Mouse (Mus musculus): ENCODE data around the gene Ccdc28a.

Ccdc28a gene

DNA sequence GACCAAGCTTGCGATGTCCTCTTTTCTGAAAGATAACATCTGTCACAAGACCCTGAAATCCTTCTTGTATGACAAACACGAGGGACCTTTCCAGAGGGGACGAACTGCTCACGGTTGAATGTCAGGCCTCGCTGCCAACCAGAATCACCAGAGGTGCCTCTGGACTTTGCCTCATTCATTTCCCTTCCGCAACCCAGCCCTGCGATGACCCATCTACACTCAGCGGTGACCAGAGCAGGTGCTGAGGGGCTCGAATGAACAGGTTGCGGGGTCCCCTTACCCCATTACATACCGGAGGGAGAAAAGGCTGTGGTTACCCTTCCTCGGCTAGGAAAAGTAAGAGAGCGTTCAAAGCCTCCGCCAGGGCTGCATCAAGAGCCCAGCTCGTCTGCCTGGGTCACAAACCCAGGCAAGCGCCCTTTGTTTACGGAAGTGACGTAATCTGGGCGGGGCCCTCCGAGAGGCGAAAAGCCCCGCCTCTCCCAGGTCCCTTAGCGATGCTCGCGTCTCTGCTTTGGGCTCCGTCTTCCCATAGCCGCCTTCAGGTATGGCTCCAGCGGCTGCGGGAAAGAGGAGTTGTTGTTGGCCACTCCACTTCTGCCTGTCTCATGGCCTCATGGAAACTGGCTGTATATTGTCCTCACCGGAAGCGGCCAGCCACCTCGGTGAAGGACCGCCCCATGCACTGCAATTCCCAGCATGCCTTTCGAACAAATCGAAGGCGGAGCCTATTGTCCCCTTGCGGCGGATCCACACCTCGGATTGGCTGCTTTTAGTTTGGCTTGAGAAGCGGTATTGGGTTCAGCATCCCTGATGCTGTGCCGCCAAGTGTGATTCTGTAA, at the start of gene Ccdc28a:
Gene Ccdc28a (minus strand): TSS at position 439 of the 842 bp plus-strand sequence.
- peak; percentile 96 to 97 for DNase-seq

DNA sequence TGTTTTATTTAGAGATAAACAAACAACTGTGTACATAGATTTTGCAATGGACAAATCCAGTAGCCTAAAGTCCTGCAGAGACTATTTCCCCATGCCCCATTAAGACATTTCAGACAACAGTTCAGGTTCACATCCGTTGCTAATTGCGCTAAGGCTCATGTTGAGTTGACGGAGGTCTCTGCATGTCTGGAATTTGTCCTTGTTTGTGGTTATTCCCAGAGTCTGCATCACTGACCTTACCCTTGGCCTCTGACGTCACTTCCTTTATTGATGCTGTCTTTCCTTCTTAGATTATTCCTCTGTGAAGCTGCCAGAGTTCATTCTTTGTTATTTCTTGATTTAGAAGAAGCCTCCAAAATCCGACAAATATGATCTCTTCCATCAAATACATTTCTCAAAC, 49.2 kb upstream of the Ccdc28a start:
- DNase-seq, result peak in 1 of 2 experiments; percentile 5

DNA sequence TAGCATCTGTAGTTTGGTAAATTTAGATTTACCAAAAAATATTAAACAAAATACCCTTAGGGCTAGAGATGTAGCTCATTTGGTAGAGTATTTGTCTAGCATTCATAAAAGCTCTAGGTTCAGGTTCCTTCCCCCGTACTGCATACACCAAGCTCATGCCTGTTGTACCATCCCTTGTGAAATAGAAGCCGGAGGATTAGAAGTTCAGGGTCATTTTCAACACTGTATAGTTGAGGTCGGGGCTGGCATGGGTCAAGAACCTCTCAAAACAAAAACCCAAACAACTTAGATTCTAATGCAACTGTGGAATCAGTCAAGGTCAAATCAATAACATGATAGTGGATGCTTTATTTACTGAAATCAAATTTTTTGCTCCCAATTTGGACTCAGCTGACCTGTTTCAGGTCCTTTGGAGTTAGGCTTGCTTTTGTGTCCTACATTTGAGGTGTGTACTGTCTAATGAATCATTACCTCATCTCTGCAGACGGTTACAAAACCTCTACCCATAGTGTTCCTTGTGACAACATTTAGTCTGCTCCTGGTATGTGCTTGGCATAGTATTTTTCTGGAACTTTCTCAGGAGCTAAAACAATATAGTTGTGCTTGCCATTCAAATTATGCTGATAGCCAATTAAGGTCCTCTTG, 41.4 kb upstream of the Ccdc28a start:
- DNase-seq, result no peak

DNA sequence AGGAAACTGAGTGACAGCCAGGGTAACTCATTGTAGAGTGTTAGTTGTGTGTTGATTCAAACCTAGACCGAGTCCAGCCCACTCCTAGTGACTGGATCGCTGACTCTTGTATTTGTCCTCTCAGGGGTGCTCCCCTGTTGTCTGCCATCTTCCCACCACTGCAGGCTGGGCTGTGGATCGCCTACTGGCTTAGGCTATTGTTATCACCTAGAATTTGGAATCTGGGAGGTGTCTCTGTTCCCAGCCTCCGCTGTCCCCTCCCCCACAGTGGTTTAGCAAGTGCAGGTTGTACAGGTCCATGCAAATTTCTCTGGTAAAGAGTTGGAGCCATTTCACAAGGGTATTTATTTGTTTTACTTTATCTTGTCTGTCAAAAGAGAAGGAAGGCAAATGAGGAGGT, 16.5 kb upstream of the Ccdc28a start:
- DNase-seq, result no peak

DNA sequence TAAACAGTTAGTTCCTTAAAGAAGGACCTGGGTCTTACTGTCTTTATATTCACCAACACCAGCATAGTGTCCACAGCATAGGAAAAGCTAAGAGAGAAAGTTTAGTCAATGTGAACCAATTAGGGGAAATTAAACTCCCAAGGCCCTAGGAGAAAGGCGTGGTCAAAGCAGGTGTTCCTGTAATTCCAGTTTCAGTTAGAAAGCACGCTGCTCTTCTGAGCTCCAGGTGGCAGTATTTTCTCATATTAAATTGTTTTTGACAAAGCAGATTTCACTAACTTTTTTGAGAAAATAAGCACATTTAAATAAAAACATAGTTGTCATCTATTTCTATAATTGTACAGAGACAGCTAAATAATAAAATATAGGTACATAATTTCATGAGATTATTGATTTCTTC, 8.8 kb upstream of the Ccdc28a start:
- DNase-seq, result peak in 1 of 2 experiments; percentile 7

DNA sequence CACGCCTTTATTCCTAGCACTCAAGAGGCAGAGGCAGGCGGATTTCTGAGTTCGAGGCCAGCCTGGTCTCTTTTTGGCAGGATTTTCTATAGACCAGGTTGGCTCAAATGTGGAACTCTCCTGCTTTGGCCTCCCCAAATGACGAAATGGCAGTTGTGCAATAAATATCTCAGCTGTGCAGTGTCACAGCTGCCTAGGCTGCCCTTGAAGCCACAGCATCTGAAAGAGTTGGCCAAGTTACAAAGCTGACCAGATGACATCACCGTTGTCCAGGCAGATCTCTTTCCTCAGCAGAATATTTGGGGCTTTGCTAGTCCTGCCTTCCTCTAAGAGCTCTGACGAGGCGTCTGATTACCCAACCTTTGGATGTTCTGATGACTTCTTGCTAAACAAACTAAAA, 2.4 kb upstream of the Ccdc28a start:
- DNase-seq, result no peak

DNA sequence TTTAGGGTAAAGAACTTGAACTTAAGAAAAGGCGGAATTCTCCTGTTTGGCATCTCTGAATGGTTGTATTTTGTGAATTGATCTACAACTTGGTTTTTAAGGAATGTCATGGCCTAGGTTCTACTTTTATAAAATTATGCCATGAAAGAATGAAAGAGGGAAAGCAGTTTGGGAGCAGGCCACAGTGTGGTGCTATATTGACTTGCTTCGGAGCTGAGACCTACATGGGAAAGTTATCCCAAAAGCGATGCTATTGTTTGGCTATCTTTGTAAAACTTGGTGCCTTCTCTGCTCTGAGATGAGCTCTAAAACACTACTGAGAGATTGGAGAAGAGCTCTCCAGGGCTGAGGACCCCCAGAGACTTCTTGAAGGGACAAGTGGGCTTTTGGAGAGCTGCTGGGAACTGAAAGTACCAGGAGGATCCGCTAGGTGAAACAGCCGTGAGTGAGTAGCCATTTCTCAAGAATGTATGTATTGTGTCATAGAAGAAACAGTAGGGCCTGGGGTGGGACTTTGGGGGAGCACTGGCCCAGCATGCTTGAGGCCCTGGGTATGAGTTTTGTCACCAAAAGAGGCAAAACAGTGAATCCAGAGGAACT, 1.6 kb upstream of the Ccdc28a start:
- DNase-seq, result peak; percentile 6 to 11

DNA sequence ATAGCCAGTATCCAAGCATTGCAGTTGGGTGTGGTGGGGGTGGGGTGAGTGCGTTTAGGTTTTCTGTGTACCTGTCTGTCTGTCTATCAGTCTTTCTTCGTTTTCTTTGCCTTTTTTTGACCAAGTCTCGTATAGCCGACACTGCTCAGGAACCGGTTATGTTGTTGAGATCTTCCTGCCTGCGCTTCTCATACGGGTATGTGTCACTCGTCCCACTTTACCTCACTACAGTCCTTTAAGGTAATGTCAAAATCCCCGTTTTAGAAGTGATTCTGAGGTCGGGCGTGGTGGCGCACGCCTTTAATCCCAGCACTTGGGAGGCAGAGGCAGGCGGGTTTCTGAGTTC, 577 bp upstream of the Ccdc28a start:
- DNase-seq, result no peak

DNA sequence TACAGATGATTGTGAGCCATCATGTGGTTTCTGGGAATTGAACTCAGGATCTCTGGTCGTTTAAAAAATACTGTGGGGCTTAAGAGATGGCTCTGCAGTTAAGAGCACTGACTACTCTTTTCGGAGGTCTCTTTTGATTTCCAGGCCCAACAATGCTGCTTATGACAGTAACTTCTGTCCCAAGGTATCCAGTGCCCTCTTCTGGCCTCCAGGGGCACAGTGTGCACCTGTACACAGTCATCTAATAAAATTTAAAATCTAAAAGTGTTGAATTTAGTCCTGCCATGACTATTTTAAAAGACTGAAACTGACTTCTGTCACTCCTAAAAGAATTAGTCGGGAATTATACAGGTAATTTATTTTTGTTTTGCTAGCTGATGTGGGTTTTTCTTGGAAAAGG, 907 bp downstream of the Ccdc28a start:
- peak; percentile 9 to 37 for DNase-seq

DNA sequence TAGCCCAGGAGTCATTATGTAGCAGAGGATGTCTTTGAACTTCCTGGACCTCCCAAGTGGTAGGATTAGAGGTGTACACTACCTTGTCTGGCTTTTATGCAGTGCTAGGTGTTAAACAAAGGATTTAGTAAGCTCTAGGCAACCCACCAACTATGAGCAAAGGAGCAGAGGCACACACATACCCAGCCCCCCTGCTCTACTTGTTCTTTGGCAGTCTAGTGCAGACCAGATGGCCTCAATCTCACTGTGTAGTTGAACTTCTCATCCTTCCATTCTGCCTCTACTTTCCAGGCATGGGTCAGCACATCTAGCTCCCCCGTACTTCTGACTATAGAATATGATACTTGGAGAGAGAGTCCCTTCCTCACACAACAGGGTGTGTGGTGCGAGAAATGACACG, 10.4 kb downstream of the Ccdc28a start:
- no peak for DNase-seq

DNA sequence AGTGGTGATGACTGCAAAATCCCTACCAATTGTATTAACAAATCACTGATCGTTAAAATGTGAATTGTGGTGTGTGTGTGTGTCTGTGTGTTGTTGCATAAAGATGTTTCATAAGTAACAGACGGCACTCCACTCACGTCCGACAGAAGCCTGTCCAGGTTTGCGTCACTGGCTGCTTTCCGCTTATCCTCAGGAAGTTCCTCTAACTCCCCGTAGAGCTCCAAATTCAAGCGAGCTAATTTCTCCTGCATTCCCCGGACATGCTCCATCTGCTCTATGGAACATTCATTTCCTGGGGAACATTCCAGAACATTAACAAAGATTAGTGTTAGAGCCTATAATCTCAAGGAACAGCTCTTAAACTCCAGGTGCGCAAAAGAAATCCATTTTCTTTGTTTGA, 15.4 kb downstream of the Ccdc28a start:
- DNase-seq, result no peak

DNA sequence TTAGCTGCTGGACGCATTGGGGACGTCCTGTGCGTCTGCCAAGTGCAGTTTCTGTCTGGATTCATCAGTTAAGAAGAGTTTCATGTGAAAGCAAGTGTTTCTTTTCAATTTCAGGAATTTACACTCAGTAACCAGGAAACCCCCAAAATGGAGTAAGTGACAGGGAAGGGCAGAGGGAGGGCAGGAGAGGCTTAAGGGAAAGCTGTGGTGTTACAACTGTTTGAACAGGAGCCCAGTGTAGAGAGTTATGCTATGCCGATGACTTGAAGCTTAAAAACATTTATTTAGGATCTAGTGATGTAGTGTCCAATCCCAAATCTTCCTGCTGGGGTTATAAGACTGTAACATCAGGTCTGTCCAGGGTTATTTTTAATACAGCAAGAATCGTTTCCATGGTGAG, 20.7 kb downstream of the Ccdc28a start:
- peak; percentile 37 to 48 for DNase-seq

DNA sequence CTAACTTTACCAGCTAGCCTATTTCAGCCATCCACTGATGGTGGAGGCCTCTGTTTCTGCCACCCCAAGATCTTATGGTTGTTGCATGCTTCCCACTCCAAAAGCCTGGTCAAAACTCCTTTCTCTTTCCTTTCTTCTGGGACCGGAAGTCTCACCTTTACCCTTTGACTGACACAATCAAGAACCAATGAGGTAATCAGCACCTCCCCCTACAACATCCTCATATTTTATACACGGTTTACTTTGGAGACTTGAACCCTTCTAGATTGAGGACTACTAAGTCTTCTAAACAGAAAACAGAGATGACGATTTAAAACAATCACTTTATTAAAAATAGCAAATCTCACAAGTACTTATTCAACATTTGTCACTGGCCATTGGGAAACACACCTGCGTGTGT, 21.4 kb downstream of the Ccdc28a start:
- DNase-seq, result no peak

DNA sequence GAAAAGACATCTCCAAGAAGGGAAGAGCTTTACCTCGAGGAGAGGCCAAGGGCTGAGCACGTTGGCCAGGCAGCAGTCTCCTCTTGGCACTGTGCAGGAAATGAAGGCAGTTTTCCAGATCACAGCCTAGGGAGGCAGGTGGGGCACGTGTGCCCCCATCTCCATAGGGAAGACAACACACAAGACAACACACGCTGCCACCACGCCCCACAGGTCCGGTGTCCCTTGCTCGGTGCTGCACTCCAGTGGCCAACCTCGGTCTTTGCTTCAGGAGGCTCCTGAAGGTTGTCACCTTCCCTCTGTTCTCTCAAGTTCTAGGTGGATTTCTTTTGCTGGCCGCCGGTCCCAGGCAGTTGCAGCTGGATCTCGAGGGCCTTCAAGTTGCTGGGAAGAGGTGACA, 24.1 kb downstream of the Ccdc28a start, which contains the start of gene Ect2l:
Gene Ect2l (minus strand): TSS at position 165 of the 400 bp plus-strand sequence.
- DNase-seq, result peak; percentile 56 to 65

DNA sequence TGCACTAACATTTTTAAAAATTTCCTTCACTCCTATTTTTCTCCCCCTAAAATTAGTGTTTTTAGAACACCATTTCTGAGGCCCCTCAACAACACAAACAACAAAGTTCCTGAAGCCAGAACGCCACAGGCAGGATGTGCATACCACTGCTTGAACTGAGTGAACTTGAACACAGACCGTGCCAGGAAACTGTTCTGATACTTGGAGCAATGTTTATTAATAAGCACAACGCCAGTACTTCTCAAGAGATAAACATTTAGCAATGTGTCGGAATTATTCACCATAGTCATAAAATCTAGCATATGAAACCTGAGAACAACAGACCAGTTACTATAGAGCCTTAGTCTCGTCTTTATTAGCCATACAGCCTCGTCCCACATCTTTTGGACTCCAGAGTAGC, 24.7 kb downstream of the Ccdc28a start:
- DNase-seq, result no peak

DNA sequence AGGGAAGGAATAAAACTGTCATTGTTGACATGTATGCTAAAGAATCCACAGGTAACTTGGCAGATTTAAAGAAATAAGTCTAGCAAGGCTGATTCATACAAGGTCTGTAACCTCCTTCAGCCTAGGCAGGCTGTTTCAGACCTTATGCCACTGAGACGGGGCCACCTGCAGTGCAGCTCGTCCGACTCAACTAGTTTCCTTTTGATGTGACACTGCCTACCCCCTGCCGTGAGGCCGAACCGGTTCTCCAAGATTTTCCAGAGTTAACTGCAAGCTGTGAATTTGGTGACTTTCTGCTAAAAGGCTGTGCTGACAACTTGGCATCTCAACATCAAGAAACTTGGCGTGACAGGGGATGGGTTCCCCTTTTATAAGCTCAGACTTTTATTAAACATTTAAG, 30.7 kb downstream of the Ccdc28a start:
- DNase-seq, result peak; percentile 25 to 34

DNA sequence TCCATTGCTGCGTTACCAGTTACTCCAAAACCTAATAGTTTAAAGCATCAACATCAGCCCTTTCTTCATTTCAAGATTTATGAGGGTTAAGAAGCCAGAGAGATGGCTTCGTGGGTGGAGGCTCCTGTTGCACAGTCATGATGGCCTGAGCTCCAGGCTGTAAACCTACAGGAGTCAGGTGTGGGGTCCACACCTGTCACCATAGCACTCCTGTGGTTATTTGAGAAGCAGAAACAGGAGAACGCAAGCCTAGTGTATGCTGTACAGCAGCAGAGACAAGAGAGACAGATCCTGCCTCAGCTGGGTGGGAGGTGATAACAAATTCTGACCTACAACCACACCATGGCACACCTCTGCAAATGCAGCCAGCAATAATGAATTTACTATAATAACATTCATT, 32.4 kb downstream of the Ccdc28a start:
- DNase-seq, result no peak

DNA sequence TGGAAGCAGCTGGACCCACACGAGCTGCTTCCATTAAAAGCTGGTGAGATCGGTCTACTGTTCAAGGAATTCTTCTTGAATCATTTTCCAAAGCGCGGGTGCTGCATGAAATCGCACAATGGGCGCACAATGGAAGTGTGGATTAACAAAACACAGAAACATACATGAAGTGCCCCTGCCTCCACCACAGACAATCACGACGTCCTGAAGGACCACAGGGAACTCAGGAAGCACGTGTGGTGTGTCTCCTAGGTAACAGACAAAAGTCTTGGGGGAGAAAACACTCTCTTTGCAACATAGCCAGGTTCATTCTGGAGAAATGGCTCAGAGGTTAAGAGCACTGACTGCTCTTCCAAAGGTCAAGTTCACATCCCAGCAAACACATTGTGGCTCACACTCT, 34.1 kb downstream of the Ccdc28a start:
- no peak for DNase-seq

DNA sequence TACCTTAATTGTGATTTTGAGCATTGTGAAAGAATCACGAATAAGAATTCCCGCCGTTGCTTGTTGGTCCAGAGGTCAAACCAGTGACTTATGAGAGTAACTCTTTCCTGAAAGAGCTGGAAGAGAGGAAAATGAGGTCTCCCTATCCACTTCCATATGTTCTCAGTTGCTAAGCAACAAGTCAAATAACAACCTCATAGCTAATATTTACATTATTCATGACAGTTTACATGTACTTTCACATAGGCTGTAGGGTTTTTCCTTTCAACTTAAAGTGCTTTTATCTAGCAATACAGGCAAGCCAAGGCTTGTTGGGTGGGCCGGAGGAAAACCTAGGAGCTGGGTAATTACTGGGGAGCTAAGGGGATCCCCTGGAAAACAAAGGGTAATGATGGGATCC, 34.9 kb downstream of the Ccdc28a start:
- DNase-seq, result no peak

DNA sequence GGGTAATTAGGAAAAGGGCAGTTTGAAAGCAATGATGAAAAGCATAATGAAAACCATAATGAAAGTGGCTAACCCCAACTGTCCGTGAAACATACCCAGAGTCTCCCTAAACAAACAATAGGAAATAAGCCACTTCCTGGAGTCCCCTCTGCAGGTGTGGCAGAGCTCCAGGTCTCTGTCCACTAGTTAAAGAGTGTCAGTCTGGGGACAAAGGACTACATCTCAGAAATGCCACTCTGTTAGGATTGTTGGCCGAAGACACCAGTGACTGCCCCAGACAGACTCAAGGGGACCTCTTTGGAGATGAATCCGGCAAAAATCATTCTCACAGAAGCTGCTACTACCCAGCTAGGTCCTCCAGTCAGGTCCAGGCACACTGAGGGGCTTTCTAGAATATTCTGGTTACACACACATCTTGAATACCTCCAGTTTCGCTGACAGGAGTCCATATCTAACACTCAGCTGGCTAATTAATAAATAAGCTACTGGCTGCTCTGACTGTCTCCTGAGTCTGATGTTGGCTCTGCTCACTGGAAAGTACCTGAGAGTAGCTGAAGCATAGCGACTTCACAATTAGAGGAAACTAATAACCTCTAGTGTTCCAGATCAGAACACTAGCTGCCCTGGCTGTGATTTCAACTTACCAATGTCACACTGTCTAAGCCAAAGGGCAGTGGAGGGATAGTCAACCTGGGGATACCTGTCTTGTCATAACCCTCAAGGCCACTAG, 36.3 kb downstream of the Ccdc28a start:
- no peak for DNase-seq

DNA sequence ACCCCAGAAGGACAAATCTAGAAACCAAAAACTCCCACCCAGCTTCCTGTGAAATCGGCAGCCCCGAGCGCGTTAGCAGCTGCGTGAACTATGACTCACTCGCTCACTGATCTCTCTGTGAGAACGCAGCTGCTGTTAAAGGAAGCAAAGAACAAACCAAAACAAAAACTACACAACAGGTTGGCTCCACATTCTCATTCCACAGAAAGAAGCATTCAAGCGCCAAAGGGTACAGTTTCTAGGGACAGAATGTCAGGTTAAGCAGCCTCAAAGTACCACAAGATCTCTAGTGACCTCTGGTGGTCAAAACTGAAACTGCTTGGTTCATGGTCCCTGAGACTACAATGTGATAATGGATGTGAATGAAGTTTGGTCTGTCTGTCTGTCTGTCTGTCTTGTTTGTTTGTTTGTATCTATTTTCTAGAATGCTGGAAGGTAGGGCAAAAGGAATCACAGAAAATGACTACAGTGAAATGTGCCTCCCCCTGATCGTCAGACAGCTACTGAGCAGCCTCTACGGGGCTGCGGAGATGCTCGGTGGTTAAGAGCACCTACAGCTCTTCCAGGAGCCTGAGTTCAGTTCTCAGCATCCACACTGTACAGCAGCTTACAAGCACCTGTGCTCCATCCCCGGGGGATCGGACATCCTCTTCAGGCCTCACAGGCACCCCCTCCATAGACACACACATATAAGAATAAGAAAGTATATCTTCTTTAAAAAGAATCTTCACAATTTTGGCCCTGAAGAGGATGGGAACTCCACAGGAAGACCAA, 37.4 kb downstream of the Ccdc28a start:
- DNase-seq, result peak; percentile 46 to 69

DNA sequence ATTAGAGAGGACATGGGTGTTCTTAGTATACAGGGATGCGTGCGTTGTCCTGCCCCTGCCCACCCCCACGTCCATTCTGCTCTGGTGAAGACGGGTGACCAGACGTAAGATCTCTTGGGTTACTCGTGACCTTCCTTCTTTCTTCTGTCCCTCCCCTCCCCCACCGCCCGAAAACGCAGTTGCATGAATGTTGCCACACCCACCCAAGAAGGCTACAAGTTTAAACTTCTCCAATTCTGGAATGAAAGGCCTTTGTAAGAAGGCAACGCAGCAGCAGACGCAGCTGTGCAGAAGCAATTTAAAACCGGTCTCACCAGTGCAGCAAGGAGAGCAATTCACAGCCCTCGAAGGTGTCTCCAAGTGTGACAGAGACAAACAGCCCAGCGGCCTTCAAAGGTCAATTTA, 40.1 kb downstream of the Ccdc28a start:
- peak; percentile 25 to 46 for DNase-seq

DNA sequence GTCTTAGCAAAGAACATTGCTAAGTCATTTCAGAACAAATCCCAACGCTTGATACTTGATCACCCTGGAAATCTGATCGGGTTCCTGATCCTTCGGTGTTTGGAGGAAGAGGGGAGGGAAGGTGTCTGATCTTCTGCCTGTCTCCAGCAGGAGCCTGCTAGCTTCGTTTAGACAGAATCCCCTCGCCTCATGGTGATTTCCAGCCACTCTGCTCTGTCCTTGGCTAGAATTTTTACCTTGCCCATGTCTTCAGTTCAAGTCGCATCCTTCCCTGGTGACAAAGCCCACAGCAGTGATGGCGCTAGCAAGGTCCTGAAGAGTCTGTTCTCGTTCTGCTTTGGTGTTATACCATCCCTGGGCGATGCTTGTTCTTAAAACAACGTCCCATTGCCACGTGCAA, 40.6 kb downstream of the Ccdc28a start:
- DNase-seq, result no peak
